Mouse (Mus musculus) c-Kit-positive CD71-positive TER-119-positive erythroid progenitor cells, embryonic 14.5 days (primary cell): ENCODE measurements around the gene Myoz1.
"Not testable (repeated sequence)": the region's sequence is repeated elsewhere in the genome, so short reads cannot be mapped to it uniquely, and the experiment has no call there.

ENCODE experiments used
- DNase-seq: peaks from one replicate; pipeline ENCODE4 v3.0.0-alpha.2; 2013; ENCODE audit warnings: low spot score

Myoz1 gene

DNA sequence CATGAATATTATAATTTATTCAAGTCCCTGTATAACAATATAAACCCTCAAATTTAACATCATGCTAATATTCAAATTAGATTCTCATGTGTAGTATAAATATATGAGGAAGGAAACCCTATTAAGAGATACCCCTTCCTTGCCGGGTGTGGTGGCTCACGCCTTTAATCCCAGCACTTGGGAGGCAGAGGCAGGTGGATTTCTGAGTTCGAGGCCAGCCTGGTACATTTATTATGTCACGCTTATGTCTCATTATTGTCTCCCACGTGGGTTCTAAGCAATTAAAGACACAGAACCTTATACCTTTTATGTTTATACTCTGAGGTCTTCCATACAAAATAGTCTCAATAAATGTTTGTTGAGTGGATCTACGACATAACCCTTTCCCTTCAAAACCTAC, 17.6 kb downstream of the Myoz1 start:
- DNase-seq, result no peak

DNA sequence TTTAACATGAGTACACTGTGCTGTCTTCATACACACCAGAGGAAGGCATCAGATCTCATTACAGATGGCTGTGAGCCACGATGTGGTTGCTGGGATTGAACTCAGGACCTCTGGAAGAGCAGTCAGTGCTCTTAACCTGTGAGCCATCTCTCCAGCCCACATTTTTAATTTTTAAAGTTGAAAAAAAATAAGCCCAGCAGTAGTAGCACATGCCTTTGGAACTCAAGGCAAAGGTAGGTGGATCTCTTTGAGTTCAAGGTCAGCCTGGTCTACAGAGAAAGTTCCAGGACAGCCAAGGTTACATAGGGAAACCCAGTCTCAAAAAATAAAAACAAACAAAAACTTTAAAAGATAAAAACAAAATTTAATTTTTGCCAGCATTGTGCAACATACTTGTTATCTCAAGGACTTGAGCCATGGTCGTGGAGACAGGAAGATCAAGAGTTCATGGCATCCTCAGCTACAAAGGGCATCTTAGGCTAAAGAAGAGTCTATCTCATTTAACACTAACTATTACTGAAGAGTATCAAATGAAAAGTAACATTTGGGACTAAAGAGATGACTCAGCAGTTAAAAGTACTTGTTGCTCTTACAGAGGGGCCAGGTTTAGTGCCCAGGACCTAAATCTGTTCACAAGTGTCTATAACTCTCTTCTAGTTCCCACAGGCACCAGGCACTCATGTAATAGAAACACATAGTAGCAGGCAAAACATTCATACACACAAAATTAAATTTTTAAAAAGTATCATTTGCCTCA, 18.3 kb downstream of the Myoz1 start:
- DNase-seq, result no peak

- not testable (repeated sequence) for DNase-seq
Measured at GRCm38 (mm10) chr14:20636968-20637367, 19.4 kb downstream of the Myoz1 start.

- no peak for DNase-seq
Measured at GRCm38 (mm10) chr14:20635546-20635945, 20.8 kb downstream of the Myoz1 start.

DNA sequence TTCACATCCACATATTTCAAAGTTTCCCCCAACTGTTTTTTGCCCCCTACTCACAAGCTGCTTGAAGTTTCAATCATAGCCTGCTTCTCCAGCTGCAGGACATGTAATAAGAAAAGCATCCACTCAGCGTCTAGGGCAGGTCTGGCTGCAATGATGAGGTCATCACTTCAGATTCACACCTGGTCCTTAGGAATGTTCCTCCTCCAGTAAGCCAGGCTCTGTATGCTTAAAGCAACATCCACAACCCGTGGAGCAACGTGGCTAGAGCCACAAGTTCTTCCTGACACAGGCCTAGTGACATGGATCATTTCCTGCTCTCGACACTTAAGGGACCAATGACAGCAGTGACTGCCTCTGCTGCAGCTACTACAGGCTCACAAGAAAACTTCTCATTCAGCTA, 25.1 kb downstream of the Myoz1 start:
- DNase-seq, result no peak

GRCm38 (mm10) chr14:20626971-20627370, 29.4 kb downstream of the Myoz1 start:
- DNase-seq, result no peak

GRCm38 (mm10) chr14:20626447-20626846, 29.9 kb downstream of the Myoz1 start:
- DNase-seq, result no peak

DNA sequence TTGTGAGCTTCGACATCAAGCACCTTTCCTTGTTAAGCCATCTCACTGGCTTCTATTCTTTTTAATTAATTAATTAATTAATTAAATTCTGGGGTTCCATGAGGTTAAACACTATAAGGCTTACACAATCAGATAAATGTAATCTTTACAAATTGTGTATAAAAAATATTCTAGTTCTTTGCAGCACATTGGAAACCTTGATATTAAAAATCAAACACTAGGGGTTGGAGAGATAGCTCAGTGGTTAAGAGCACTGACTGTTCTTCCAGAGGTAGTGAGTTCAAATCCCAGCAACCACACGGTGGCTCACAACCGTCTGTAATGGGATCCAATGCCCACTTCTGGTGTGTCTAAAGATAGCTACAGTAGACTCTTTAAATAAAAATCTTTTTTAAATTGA, 33.4 kb downstream of the Myoz1 start:
- DNase-seq, result no peak

GRCm38 (mm10) chr14:20622412-20622811, 33.9 kb downstream of the Myoz1 start:
- DNase-seq, result no peak

- no peak for DNase-seq
Measured at GRCm38 (mm10) chr14:20621903-20622302, 34.4 kb downstream of the Myoz1 start.

- no peak for DNase-seq
Measured at GRCm38 (mm10) chr14:20619131-20619530, 37.2 kb downstream of the Myoz1 start.

GRCm38 (mm10) chr14:20618211-20618610, 38.1 kb downstream of the Myoz1 start:
- DNase-seq, result no peak

DNA sequence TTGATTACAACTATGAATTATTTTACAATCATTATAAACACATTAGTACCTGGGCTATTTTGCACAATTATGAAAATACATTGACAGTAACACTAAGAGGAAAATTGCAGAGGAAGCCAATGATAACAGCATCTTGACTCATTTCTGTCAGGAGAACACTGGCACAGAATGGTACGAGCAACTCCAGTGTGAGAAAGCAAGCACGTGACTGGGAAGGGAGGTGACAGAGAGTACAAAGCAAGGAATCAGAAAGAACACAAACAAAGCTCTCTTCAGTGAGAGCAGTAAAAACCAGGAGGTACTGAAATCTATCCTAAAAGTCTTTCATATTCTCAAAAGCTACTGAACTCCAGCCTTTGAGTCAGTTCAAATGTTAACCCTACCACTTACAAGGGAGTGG, 39.9 kb downstream of the Myoz1 start:
- no peak for DNase-seq

DNA sequence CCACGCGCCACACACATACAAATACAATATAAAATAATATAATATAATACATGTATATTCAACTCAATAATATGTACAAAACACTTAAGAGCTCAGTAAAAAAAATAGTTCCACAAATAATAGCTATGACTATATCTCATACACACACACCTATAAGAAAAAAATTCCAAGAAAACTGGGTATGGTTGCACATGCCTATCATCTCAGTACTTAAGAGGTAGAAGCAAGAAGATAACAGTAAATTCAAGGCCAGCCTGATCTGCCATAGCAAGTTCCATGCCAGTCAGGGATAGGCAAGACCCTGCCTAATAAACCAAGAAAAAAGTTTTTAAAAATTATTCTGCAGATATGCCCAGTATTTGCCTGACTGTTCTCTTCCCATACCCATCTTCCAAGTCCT, 41.3 kb downstream of the Myoz1 start:
- DNase-seq, result no peak

- DNase-seq, result no peak
Measured at GRCm38 (mm10) chr14:20612820-20613219, 43.5 kb downstream of the Myoz1 start.

DNA sequence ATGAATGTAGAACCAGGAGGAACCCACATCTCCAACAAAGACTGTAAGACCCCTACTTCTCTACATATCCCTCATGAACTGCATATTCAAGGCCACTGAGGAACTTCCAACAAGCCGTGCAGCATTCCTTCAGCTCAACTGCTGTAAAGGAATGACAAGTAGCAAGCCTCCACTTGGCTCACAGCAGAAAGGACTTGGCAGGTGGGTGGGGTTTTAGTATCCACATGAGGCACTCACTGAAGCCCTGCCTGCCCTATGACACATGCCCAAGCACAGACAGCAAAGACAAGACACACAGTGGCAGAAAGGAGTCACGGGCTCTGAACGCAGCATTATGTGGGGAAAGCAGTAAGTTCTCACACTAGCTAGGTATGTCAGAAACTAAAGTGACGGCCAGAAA, 46.2 kb downstream of the Myoz1 start:
- DNase-seq, result no peak

- DNase-seq, result no peak
Measured at GRCm38 (mm10) chr14:20609519-20609918, 46.8 kb downstream of the Myoz1 start.

GRCm38 (mm10) chr14:20607396-20608126, 48.8 kb downstream of the Myoz1 start:
- DNase-seq, result no peak

GRCm38 (mm10) chr14:20601287-20601686, 55.1 kb downstream of the Myoz1 start:
- DNase-seq, result peak; percentile 57

DNA sequence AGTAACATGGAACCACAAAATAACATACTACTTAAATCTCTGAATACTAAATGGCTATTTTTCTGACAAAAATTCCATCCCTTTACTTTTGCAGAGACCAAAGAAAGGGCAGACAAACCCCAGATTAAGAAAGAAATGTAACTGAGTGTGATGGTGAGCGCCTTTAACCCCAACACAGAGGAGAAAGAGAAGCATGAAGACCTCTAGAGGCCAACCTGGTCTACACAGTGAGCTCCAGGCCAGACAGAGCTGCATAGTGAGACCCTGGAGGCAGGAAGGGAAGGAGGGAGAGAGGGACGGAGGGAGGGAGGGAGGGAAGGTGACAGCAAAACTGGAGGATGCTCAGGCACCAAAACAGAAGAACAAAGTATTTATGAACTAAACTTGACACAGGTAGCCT, 56.1 kb downstream of the Myoz1 start:
- no peak for DNase-seq

DNA sequence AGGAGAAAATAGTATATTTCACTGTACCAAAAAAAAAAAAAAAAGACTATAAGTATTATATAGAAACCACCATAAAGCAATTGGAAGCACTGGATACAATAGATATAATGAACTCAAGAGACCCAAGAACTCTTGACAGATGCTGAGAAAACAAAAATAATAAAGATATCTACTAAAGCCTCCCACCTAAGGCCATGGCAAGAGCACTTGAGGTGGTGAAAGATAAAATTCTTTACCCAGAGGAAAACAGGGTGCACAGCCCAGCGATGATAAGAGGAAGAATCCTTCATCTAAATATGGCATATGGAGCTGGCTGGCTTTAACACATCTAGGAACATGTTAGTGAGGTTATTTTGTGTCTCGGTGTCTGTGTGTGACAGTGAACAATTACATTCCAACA, 56.8 kb downstream of the Myoz1 start:
- peak; percentile 75 for DNase-seq
